Mouse (Mus musculus): ENCODE measurements at regions not wholly inside any gene's neighbourhood (a gene's known extent, or its start where the extent isn't known, plus 50 kb on each side); places are given as distances from the start of the nearest gene placed in this dataset.
A peak's percentile ranks its signal among the peaks of the same experiment; 100 is the strongest.

DNA sequence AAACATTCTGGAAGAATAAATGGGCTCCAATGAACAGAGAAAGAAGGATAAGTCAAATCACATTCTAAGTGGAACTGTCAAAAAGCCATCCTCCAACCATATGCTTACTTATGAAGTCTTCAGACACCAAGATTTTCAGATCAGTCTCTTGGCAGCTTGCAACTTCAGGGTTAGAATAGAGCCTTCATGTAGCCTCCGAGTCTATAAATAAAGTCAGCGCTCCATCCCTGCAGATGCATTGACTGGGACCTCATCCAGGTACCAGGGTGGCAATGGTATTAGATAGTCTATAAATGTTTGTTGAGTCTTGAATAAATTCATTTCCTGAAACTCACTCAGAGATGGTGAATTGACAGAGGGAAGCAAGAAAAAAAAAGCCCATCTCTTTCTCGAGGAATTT is 107.2 kb upstream of the Eepd1 start:
- DNase-seq (ENCODE audit: low spot score in 2 of 2): no peak

DNA sequence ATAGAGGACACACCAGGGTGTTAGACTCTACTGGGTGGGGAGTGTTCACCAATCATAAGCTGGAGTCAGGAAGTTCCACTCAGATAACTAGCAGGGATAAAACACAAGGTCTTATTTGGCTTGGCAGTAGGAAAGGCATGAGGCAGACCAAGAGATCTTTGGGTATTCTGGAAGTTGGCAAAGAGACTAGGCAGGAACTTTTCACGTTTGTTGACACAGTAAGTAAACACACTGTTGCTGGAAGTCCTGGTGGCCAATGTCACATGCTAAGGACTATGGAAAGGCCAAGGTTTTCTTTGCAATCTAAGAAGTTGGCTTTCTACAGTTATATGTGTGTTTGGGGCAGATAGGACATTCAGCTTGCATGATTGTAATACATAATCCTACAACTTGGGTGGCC is 105.1 kb upstream of the Eepd1 start:
- no peak for DNase-seq (ENCODE audit: low spot score in 2 of 2)

DNA sequence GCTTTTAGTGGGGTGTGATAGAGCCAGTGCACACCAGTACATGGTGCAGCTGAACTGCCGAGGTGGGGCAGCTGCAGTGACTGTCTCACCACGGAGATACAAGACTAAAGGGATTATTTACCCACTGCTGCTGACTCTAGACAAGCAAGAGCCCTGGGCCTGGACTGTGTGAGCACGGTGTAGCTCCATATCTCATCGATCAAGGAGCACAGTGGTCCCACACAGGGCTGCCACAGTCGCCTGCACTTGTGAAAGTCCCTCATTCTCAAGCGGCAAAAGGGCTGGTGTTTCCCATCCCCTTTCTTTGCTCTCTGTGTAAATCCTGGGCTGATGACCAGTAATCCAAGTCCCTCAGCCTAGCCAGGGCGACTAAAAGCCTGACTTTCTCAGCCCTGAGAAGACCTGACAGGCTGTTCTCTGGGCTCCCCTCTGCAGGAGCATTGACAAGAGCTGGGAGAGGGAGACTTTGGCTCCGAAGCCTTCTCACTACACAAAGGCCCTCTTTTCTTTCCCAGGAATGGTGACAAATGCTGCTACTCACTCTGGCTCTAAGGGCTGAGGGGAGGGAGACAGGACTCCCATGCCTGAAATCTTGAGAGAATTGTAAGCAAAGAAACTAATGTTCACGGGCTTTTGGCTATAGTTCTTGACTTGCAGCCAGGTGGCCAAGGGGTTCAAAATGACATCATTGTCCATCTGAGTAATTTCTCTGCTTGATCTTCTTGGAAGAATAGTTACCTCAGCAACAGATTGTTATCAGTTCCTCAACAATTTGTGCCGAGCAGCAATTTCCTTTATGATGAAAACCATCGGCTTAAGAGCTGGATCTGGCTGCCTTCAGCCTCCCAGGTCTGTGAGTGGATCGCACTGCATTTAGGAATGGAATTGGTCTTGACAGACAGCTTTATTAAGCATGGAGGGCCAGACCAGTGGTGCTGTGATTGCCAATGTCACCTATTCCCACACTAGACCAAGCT is 103.3 kb upstream of the Eepd1 start:
- no peak for DNase-seq (ENCODE audit: low spot score in 2 of 2)

DNA sequence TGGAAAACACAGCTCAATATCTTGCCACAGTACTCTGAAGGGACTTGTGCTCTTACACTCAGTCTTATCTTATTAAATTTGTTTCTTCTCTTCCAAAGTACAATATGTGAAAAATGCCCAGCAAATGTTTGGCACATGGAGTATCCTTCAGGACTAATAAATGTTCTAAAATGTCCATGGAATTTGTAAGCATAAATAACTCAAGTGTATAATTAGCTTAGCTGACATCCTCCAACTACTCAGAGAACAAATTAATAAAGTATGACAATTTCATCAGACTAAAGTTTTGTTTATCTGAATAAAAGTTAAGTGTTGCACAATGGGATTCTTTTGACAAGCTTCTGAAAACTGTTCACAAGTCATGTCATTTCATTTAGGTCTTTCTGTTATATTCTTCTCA is 96.0 kb upstream of the Eepd1 start:
- no peak for DNase-seq (ENCODE audit: low spot score in 2 of 2)

DNA sequence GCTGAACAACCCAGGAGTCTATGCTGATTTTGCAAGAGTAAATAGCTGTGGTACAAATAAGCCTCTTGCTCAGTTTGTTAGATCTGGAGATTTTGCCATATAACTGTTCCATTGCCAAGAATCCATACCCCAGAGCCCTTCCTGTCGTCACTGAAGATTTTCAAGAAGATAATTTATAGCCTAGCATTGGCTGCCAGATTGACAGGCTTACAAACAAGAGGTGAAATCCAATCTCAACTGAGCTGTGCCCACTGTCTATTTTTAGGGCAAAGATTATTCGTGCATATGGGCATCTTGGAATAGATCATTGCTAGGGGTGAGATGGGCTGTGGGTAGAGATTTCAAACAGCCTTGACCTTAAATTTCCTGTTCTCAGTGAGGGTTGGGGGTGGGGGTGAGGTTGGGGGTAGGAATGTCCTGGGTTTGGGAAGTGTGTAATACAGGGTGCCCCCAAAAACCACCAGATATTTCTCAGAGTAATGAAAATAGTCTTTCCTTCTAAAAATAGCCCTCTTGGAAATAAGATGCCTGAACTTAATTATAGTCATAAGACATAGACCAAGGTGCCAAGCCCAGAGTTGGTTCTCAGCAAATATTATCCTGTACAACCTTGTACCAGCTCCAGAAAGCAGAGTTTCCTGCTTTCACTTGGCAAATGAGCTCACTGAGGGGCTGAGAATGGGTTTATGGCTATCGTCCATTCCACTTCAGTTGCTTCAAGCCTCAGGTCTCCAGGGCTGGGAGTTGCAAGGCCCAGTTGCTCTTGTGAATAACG is 93.3 kb upstream of the Eepd1 start:
- DNase-seq (ENCODE audit: low spot score in 2 of 2): peak in 1 of 2 experiments; percentile 33

DNA sequence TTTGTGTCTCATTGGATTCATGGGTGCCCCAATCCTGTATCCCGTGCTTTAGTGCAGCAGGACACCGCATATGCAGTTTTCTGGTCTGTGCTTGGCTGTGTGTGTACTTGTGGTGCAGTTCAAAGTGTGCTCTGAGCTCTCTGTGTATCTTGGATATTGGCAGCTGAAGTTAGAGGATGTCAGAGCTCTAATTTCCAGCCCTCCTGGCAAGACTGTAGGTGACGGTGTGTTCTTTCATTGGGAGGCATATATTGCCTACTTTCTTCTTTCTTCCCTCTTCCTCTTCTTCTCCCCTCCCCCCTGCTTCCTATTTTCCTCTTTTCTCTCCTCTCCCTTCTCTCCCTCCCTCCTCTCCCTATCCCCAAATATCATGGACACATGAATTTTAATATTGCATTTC is 92.0 kb upstream of the Eepd1 start:
- no peak for DNase-seq (ENCODE audit: low spot score in 2 of 2)

DNA sequence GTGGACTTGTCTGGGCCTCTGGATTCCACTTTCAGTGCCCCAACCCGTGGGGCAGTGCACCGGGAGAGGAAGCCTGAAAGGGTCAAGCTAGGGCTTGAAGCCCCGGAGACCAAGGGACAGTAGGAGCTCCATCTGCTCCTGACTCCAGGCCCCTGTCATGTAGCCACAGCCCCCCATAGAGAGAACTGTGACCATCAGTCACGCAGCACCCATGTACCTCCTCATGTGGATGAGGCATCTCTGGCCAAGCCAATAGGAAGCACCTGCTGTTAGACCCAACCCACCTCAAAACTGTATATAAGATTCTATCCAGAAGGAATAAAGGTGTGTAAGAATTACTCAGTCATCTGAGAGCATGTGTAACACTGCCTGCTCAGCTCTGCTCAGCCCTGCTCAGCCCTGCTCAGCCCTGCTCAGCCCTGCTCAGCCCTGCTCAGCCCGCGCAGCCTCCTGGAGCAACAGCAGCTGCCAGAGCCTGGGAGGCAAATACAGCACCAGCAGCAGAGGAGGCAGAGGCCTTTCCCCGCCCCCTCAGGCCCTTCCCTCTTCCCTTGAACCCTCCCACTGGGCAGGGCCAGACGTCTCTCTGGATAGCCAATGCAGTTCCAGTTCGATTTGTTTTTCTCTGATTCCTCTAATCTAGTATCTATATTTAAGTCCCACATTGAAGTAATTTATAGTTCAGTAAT is 80.6 kb upstream of the Eepd1 start:
- no peak for DNase-seq (ENCODE audit: low spot score in 2 of 2)

DNA sequence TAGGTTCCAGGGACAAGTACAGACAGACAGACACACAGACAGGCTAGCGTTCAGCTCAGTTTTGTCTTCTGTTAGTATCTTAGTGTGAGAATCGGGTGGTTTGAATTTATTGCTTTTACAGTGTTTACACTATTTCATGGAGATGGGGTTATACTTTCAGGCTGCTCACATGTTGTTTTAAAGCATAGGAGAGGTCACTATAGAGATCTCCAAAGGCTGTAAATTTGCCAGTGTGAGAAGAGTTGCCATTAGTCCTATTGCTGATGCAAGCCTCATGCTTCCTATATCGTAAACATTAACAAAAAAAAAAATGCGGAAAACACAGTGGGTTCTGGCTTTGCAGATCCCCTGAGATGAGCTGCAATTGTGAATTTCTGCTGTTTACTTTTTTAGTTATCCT is 75.5 kb upstream of the Eepd1 start:
- DNase-seq (ENCODE audit: low spot score in 2 of 2): no peak

DNA sequence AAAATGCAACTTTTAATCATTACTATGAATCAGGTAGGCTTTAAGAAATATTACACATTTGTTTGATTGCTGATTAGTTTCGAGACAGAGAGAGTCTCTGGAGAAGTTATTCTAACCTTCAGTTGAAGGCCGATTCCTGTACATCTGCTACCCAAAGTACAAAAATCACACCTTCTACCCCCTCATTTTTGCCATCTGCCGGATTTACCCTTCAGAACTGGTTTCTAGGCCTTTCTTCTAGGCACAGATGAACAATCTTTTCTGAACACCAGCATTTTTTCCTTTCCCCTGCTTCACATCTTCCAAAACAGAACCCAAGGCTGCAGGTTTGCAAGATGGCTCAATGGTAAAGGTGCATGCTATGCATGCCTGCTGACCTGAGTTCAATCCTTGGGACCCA is 72.8 kb upstream of the Eepd1 start:
- DNase-seq (ENCODE audit: low spot score in 2 of 2): no peak

DNA sequence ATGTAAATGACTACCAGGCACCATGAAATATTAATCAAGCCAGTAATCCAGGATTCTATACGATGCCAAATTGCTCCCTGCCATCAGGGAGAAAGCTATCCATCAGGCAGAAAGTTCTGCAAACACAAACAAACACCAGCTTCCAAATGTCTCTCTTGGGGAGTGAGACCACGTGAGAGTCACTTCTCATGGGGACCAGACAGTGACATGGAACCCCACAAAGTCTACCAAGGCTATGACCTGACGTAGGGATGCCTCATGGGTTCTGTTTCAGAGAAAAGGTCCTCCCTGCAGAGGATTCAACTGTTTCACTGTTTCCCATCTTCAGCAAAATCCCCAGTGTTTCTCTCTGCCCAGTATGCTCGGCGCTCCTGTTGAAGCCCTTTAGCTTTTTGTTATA is 71.6 kb upstream of the Eepd1 start:
- no peak for DNase-seq (ENCODE audit: low spot score in 2 of 2)

DNA sequence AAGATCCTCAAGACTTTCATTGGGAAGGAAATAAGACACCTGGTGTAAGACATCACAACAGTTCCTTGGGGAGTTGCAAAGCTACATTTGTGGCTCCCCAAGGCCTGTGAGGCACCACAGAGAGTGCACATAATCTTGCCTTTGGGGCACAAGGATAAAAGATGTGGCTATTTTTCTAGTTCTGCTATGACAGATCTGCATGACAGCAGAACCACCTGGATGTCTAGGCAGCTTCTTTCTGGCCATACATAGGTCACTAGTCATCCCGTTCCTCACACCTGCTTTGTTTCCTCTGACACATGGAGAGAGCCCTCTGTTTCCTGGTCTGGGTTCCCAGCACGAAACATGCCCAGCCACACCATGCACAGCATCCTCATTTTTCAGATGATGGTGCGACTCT is 67.5 kb upstream of the Eepd1 start:
- DNase-seq (ENCODE audit: low spot score in 2 of 2): no peak

DNA sequence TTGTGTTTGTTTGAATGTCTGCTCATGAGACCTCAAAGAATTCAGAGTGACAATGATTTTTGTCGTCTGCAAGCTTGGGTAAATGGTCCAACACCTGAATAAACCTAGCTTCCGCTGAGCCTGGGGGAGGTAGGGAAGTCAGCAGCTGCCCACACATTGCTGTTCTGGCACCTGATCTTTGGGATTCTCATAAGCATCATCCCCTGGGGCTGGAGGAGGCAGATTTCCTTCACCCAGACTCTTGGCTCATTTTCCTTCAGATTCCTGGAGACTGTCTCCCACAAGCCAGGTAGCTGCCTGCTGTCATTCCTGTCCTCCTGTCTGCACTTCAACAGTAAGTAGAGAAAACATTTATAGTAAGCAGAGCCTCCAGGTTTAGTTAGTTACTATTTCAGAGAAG is 67.0 kb upstream of the Eepd1 start:
- no peak for DNase-seq (ENCODE audit: low spot score in 2 of 2)

DNA sequence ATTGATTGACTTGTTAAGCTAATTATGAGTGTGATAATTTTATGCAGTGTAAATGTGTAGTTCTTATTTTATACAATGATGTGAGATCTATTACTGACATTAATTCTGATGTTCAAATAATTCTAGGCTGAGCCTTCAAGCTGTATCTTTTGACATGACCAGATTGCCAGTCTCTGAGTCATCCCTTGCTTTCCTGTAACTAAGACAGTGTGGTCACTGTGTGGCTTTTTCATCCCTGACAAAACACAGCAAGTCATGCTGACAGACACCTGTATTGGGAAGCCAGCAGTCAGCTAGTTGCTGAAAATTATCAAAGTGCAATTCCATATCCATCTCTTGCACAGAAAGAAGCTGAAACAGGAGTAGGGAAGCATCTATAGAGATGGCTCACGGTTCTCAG is 54.4 kb upstream of the Eepd1 start:
- no peak for DNase-seq (ENCODE audit: low spot score in 2 of 2)

DNA sequence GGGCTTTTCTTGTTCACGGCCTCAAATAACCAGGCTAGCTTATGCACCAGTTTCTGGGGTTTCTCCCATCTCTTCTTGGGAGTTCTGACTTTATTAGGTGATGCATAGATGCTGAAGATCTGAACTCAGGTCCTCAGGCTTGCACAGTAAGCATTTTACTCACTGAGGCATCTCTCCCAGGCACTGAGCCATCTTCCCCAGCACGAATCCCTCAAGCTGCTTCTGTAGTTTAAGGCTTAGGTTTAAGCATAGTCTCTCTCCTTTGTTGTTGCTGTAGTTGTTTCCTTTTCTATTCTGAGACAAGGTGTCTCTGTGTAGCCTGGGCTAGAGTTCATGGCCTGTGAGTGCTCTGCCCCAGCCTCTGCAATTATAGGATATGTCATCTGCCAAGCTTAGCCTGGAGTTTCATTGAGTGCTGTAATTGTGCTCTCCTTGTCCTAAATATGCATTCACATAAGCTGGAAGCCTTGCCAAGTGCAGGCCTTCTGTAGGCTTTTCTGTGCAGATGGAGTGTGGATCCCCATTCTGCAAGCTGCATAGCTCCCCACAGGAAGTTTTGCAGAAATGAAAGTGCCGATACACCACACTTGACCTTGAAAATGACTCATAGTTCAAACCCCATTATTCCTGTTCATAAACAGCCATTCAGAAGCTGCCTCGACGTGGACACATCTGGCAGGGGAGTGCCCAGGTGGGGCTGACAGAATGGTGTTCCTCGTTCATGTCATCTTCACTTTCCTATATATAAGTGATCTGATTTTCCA is 51.7 kb upstream of the Eepd1 start:
- no peak for DNase-seq (ENCODE audit: low spot score in 2 of 2)
